Mouse (Mus musculus) heart, adult 2 months (tissue): Measurements from ENCODE around the gene Gck.

Experiments used
- CTCF ChIP-seq: fragments of 200-600 bp; IDR thresholded peaks from 2 replicates; pipeline ENCODE4 v1.8.1; 2022; ENCODE audit warnings: antibody characterized with exemption, mild to moderate bottlenecking, moderate library complexity
- POLR2A ChIP-seq: fragments of 200-500 bp; IDR thresholded peaks from 2 replicates; pipeline ENCODE4 v1.6.1; 2011; ENCODE audit warnings: mild to moderate bottlenecking, low read depth, low read length, control low read depth; ENCODE audit not compliant: insufficient read depth

DNA sequence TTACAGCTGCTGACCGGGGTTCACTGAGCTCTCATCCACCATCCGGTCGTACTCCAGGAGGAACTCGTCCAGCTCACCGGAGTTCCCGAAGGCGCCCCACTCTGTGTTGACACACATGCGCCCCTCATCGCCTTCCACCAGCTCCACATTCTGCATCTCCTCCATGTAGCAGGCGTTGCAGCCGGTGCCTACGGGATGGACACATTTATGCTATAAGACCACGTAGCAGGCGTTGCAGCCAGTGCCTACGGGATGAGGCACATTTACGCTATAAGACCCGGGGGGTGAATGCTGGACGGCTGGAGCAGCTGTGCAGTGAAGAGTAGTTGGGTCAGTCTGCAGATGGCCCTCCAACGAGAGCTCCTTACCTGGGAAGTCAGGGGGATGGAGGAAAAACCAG is 45.5 kb downstream of the Gck start:
- no peak for TF ChIP-seq POLR2A
- no peak for TF ChIP-seq CTCF
